Mouse (Mus musculus) urinary bladder, adult 18-20 months (tissue): ENCODE measurements around the gene Ncor2.

Source experiments
- DNase-seq, 2 experiments: peaks; one replicate each; pipeline ENCODE4 v3.0.0; 2022; ENCODE audit warnings: low spot score in 2 of 2, mixed read lengths in 2 of 2

The Ncor2 gene

DNA sequence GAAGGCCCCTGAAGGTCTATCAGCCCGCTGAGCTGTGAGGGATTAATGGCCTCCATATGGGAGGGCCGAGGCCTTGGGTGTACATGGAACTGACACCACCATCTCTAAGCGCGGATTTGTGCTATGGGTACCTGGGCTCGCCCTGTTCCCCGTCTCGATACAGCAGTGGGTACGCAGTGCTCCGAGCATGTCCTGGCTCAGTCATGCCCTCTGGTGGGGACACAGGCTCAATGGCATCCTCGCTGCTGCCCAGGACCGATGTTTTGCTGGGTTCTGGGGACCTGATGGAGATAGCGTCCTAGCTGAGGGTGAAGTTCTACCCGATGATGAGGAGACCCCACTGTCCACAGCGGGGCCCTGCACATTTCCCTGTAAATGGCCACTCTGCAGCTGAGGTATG lies 155.0 kb downstream of the Ncor2 start:
- no peak for DNase-seq

DNA sequence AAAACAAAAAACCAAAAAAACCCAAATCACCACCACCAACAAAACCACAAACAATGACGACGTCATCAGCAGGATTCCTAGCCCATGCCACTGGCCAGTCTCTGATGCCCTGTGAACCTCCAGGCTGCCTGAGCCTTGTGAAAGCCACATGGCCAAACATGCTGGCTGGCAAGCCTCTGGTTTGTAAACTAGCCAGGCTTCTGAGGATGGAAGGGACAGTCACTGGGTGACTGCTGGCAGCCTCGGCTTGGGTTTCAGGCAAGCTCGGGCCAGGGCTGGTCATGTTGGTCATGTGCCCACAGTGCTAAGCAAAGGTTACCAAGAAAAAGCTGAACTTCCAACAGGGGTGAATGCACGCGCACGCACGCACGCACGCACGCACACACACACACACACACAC lies 157.7 kb downstream of the Ncor2 start:
- DNase-seq: peak; percentile 46 to 68

DNA sequence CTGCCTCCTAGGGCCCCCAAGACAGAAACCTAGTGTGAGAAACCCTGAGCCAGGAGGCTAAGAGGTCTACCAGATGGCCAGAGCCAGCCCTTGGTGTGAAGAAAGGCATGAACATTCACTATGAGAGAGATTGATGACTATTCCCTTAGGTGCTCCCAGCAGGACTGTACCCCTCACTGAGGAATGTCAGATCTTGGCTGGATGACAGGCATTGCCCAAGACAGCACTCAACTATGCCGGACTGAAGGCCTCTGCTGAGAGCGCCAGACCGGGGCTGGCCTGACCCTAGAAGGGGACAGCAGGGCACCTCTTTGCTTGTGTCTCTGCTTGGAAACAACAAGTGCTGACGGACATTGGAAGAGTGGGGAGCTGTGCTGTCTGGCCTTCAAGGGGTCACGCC lies 159.9 kb downstream of the Ncor2 start:
- no peak for DNase-seq

DNA sequence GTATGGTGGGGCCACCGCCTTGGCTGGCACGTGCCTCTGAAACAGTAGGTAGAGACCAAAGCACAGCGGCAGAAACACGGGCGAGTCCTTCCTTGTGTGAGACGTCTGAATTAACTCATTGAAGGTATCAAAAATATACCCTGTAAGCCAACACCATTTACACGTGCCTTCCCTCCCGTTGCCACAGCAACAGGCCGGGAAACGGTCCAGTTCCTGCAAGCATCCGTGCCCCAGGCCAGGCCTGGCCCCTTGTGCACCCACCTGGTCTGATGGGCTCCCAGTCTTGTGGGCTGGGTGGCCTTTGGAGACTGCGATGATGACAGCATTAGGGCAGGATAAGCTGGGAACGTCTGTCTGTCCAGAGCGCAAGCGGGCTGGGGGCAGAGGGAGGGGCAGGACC lies 161.7 kb downstream of the Ncor2 start:
- no peak for DNase-seq

DNA sequence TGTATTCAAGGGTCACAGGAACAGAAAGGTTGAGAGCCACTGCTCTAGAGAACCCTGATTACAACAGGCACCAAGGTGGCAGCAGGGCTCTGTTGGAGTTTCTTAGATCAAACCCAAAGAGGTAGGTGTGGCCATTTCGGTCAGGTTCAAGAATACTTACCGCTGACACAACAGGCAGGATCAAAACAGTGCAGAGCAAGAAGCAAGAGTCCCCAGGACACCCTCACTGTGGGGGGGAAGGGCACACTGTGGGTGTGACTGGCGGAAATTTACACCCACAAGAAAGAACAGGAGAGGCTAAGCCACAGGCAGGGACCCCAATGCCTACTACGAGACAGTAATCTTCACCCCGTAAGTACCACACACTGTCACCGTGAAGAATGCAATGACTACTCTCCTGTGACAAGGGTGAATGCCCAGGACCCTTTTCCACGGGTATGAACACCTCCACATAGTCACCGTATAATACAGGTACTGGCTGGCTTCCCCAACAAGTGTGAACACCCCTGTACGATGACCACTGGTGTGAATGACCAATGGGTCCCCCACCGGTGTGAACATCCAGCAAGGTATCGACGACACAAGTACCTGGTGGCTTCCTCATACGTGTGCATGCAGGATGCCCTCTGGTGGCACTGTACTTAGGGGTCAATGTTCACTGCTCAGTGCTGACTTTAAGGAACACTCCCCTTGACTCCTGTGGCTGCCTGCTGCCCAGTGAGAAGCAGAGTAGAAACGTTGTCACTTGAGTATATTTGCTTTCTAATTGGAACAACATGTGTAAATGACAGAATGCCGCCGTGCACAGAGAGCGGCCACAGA lies 162.4 kb downstream of the Ncor2 start:
- no peak for DNase-seq

DNA sequence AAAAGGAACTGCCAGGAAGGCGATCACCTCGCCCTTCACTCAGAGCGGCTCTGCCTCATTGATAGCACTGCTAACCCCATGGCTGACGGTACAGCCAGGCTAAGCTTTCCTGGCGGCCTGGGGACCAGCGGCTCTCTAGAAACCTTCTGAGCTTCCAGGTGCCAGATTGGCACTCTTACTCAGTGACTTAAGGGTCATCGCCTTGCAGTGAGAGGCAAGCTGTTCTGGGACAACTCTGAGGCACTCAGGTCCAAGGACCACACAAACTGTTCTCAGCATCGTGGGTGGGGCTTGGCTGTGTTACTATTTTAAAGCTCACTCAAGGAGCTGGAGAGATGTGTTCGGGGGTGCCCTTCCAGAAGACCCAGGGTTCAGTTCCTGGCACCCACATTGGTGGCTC lies 163.4 kb downstream of the Ncor2 start:
- DNase-seq: no peak

DNA sequence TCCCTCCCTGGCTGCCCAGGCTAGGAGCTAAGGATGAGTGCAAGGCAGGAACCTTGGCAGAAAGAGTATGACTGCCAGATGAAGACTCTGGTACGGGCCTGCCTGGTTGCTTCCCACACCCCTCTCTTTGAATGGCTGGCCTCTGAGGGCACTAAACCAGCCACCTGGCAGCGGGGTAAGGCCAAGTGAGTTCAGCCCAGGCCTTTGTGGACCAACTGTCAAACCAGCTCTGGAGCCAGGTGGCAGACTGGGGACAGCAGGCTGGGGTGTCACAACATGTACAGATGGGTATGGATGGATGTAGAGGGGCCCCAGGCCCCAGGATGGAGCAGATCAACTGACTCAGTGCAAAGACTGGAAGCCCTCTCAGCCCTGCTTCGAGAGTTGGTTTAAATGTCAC lies 164.0 kb downstream of the Ncor2 start:
- no peak for DNase-seq

DNA sequence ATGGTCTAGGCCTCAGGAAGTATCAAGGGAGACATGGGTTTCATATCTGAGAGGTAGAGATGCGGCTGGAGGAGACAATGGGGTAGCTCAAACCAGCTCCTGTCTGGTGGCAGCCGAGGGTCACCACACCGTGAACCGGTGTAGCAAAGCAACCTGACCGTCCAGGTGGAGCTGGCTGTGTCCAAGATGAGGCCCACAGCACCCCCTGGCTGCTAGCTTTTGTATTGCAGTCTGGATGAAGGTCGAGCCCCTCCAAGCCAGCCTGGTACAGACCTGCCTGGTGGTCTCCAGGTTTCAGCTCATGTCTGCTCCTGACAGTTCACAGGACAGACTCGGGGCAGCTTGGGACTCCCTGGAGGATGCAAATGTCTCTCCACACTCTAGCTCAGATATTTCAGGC lies 164.5 kb downstream of the Ncor2 start:
- DNase-seq: peak in 1 of 2 experiments; percentile 71

DNA sequence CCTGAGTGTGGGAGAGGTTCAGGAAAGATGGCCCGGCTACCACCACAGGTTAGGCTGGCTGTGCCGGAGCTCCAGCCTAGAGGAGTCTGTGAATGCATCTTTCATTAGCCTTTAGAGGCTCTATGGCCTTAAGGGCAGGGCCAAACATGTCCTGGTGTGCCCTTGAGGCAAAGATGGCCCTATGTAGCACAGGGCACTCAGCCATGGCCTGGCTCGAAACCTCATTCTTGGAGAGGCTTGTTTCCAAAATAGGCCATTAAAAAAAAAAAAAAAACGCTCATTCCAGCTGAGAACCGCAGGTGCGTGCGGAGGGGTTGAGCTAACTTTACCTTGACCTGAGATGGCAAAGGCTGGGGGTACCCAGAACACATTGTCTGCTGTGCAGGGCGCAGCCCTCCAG lies 167.4 kb downstream of the Ncor2 start:
- no peak for DNase-seq

DNA sequence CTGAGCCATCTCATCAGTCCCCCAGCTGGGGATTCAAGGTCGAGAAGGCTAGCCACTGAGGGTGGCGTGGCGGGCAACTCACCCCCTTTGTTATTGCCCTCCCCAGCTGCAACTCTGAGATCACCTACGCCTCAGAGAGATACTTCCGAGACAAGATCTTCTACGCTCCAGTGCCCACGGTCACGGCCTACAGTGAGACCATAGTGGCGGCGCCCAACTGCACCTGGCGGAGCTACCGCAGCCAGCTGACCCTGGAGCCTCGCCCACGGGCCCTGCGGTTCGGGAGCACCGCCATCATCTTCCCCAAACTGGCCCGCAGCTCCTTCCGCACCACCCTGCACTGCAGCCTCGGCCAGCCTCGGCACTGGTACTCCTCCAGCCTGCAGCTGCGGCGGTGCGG lies 167.9 kb downstream of the Ncor2 start:
- DNase-seq: no peak

DNA sequence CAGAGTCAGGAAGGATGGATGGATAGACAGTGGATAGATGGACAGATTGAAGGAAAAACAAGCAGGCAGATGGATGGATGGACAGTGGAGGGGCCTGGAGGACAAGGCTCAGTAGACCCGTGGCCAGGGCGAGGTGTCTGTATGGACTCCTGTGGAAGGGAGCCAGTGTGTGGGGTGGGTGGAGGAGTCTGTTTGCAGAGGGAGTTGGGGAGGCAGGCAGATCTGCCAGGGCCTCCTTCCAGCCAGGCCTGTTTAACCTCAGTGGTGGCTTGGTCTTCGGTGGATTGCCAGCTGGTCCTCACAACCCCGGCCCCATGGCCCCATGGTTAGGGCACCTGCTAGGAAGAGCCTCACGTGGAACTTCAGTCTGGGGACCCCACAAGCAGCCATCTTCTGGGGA lies 172.1 kb downstream of the Ncor2 start:
- no peak for DNase-seq

DNA sequence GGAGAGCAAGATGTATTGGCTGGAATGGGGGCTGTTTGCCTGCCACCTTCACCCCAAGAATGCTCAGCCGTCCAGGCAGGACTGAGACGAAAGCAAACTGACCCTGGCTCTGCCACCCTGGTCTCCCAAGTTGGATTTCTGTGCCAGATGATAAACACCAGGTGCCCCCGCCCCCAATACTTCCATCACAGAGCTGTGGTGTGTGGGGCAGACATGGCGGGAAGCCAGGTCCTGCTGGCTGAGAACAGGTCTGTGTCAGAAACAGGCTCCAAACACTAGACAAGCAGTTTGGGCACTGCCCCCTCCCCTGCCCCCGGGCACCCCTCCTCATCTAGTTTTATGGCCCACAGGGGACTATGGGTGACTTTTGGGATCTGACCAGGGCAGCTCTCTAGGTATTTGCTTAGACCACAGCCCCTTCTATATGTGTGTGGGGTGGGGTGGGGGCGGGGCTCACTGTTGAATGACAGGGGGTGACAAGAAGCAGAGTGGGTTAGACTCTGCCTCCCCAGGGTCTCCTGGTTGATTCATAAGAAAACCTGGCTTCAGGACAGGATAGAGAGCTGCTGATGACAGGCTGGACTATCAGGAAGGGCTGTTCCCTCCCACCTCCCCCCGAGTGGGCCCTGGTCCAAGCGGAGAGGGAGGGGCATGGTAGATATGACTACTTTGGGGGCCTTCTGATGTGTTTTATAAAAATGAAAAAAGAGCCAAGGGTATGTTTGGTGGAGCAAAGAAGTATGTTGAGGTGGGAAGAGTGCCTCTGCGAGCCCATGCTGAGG lies 173.0 kb downstream of the Ncor2 start:
- DNase-seq: no peak

DNA sequence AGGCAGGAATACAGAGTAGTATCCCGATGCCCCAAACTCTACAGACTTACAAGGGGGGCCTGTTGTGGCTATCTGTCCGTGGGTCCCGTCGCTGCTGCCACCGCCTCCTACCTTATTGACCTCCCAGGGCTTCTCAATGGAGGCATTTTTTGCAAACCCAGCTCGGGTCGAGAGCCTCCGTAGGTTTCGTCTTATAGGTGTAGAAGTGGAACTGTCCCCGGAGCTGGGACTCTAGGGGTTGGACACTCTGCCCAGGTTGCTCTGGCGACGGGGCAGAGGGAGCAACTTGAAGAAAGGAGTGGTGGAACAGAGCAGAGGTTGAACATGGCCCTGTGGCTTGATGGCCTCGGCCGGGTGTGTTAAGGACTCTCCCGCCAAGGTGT lies 175.2 kb downstream of the Ncor2 start:
- DNase-seq: no peak

DNA sequence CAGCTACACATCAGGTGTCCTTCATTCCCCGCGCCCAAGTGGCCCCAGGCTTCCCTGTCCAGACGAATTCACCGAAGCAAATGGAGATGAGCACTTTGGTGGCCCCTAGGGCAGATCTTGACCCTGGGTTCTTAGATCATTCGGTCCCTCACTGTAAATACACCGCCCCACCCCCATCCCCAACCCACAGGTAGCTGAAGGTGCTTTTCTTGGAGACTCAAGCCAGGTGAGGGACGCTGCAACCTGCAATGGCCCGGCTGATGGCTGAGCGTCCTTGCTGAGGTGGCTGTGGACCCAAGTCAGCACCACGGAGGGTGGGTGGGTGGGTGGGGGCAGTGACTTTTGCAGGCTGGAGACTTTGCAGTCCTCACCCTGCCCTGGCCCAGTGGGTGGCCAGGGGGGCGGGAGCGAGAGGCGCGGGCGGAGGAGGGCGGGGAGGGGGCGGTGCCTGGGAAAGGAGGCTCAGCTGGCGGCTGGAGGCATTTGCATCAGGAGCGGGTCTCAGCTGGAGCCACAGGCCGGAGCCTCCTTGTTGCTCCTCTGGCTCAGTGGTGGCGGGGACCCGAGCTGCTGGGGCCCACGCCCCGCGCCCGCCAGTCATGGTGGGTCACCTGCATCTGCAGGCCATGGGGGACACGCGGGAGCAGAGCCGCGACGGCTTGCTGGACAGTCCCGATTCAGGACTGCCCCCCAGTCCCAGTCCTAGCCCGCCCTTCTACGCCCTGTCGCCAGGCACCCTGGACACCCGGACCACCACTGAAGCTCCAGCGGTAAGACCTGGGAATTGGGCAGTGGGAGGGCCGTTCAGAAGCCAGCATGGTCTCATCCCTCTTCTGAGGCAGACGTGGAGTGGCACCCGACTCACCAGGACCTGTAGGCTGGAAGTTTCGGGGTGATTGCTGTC lies 175.8 kb downstream of the Ncor2 start, which contains the start of gene Rflna:
Rflna (plus strand) TSS at position 253 of the 904 bp plus-strand sequence.
- no peak for DNase-seq

DNA sequence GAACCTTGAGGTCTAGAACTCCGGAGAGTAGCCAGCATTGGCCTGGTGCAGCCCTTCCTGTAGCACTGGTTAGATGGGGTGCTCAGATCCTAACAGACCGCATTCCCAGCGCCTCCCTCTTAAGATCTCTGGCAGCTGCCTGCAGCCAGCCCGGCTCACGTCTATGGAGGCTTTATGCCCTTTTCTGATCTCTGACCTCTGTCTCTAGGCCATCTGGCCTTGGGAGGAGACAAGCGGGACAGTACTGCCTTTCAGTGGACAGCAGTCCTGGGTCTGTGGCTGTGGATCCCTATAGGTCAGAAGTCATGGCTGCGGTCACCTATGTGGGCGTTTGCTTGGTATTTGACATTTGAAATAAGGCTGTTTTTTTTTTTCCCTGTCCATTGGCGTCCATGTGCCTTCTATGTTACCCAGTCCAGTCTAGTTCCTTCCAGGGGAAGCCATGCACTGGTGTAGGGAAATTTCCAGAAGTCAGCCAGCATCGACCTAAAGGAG lies 178.2 kb downstream of the Ncor2 start:
- DNase-seq: no peak

DNA sequence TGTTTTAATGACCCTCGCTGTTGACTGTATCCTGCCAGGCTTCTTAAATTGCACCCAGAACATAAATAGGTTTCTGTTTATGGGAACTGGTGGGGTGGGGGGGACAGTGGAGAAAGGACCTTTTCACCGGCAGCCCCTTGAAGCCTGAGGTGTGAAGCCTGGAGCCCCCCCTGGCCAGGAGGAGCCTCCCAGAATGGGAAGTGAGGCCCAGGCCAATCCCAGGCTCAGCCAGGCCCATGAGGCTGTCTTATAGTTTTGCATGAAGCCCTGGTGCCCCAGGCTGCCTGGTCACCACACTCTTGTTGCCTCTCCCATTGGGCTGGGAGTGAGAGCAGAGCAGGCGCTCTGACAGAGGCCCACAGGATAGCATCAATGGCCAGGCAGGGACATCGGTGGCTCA lies 181.1 kb downstream of the Ncor2 start:
- DNase-seq: no peak

DNA sequence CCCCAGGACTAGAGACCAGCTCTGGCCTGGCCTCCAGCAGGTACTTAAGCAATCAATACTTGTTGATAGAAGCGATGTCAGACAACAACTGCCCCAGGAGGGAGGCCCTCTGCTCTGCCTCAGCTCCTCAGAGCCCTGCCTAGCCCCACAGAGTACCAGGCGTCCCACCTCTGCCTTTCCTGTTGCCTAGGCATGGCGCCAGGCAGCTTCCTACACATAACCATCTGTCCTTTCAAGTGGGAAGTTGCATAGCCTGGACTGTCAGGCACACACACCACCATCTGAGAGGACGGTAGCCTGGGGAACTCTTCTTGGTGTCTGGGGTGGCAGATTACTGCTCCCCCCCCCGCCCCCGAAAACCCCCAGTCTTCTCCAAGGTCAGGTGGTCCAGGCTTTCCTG lies 182.2 kb downstream of the Ncor2 start:
- DNase-seq: no peak

DNA sequence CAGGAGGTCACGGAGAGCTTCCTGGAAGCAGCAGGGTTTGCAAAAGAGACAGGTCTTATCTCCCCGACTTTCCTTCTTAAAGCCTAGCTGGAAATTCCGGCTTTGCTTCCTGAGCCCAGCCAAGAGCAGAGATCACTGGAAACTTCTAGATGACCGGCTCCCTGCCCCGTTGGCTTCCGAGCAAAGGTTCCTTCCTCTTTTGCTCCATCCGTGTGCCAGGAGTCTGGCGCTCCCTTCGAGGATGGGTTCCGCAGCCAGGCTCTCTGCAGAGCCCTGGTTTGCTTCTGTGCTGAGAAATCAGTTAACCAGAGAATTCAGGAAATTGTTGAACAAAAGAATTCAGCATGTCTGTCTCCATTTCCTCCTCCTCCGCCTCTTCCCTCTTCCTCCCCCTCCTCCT lies 186.1 kb downstream of the Ncor2 start:
- no peak for DNase-seq

DNA sequence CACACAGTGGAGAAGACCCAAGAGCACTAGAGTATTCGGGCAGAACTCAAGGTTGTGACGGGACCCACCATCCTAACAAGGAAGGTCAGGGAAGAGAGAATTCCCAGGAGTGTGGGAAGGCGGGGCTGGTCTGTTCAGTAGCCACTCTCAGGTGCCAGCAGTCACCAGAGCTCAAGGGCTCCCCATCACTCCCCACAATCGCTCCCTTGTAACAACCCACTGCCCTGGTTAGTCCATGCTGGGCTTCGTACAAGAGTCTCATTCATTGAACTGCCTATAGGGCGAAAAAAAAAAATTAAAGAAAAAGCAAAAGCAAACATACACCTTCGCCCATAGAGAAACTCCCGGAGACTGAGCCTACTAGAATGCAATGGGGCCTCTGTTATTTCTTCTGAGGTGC lies 186.7 kb downstream of the Ncor2 start:
- DNase-seq: no peak

DNA sequence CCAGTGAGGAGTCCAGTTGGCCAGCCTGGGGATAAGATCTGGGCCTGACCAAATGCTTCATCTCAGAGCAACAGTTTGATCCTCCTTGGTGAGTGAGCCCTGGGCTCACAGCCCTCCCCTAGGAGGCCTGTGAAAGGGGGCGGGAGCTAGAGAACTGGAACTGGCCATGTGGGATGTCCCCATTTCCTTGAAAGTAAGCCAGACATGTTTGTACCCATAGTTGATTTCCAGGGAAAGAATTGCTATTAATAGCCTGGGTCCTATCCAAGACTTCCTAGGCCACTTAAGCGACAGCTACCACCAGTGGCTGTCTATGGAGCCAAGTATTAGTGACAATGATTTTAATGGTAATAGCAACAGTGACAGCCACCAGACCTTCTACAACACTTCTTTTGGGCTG lies 189.3 kb downstream of the Ncor2 start:
- DNase-seq: no peak

DNA sequence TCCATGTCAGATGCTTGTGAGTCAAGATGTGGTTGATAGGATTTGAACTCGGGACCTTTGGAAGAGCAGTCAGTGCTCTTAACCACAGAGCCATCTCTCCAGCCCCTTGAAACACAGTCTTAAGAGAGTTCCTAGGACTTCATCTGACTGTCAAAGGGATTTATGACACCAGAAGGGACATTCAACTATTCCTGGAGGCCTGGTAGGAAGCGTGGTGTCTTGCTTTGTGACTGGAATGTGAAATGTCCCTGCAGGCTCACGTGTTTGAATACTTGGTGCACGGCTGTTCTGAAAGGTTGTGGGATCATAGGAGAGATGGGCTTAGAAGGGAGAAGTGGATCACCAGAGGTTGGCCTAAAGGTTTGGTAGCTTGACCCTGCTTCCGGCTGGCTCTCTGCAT lies 192.4 kb downstream of the Ncor2 start:
- DNase-seq: no peak

DNA sequence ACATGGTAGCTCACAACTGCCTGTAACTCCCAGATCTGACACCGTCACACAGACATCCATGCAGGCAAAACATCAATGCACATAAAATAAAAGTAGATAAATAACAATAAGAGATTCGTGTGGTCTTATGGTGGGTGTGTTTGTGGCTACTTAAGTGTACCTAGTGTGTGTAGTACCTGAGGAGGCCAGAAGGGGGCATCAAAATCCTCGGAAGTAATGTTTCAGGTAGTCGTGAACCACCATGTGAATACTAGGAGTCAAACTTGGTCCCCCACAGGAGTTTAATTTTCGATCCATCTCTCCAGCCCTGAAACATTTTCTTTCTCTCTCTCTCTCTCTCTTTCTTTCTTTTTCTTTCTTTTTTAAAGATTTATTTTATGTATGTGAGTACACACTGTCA lies 192.8 kb downstream of the Ncor2 start:
- DNase-seq: no peak
